Comparison of ENCODE assay signal across 35 mouse cellular contexts in genomic region chrX:9142669-9143068, GRCm38 (mm10). TPM values are rescaled to one million over a fixed set of nuclear protein-coding genes. Genes with fewer than 3 reads are reported as not detected.
DNase-seq lines count a peak whose midpoint lies in the region; ATAC-seq and TF ChIP-seq lines count a peak whose summit lies in the region.
"Had no signal": no experiment of that assay in that cellular context is flagged by ENCODE, and none has a peak within 500 bp of the region (broad histone marks: within the 10 kb centered on the region; RNA-seq: fewer than 3 reads in every experiment).

No protein-coding gene starts in this region.

- no peaks in the 10 kb centered on the region for H3K9me3 ChIP-seq in forebrain, embryonic 14.5 days (replicated peaks; ENCODE audit: control insufficient read depth, low read length)
- no peaks in the 10 kb centered on the region for H3K9me3 ChIP-seq in forebrain, embryonic 15.5 days
- H3K9me3 ChIP-seq in midbrain, postnatal 0 days (ENCODE audit: low read length): no peaks in the 10 kb centered on the region
- H3K9me3 ChIP-seq in midbrain, embryonic 10.5 days (replicated peaks): no peaks in the 10 kb centered on the region
- H3K9me3 ChIP-seq: embryonic facial prominence, embryonic 15.5 days; heart, embryonic 13.5 days; hindbrain, embryonic 13.5 days; liver, embryonic 13.5 days; midbrain, embryonic 13.5 days had no signal

- no peaks in the 10 kb centered on the region for H3K36me3 ChIP-seq in forebrain, embryonic 14.5 days (ENCODE audit: control insufficient read depth, insufficient read depth, low read length)
- no peaks in the 10 kb centered on the region for H3K36me3 ChIP-seq in forebrain, embryonic 15.5 days
- no peaks in the 10 kb centered on the region for H3K36me3 ChIP-seq in midbrain, postnatal 0 days (ENCODE audit: insufficient read depth, low read length)
- H3K36me3 ChIP-seq in midbrain, embryonic 10.5 days: no peaks in the 10 kb centered on the region
- H3K36me3 ChIP-seq: embryonic facial prominence, embryonic 15.5 days; heart, embryonic 13.5 days; hindbrain, embryonic 13.5 days; liver, embryonic 13.5 days; midbrain, embryonic 13.5 days had no signal

- no peak overlapping the region for H3K9ac ChIP-seq in forebrain, embryonic 14.5 days (ENCODE audit: low read length)
- H3K9ac ChIP-seq in forebrain, embryonic 15.5 days (replicated peaks): no peak overlapping the region
- H3K9ac ChIP-seq in midbrain, postnatal 0 days (replicated peaks; ENCODE audit: low read length, poor library complexity, severe bottlenecking): no peak overlapping the region
- H3K9ac ChIP-seq: embryonic facial prominence, embryonic 15.5 days; heart, embryonic 13.5 days; hindbrain, embryonic 13.5 days; liver, embryonic 13.5 days; midbrain, embryonic 13.5 days had no signal

- WGBS in forebrain, embryonic 14.5 days: 34% methylated on average over 2 of the region's 2 CpGs
- WGBS in forebrain, embryonic 15.5 days: 40% methylated on average over 2 of the region's 2 CpGs
- 31% methylated on average over 2 of the region's 2 CpGs for WGBS in midbrain, postnatal 0 days
- 45% methylated on average over 2 of the region's 2 CpGs for WGBS in midbrain, embryonic 10.5 days

- H3K4me2 ChIP-seq in forebrain, embryonic 14.5 days (ENCODE audit: low read length): no peak overlapping the region
- H3K4me2 ChIP-seq in forebrain, embryonic 15.5 days (replicated peaks): no peak overlapping the region
- no peak overlapping the region for H3K4me2 ChIP-seq in midbrain, postnatal 0 days (ENCODE audit: low read depth, low read length, poor library complexity, severe bottlenecking)
- H3K4me2 ChIP-seq: embryonic facial prominence, embryonic 15.5 days; heart, embryonic 13.5 days; hindbrain, embryonic 13.5 days; liver, embryonic 13.5 days; midbrain, embryonic 13.5 days had no signal

- ATAC-seq in forebrain, embryonic 14.5 days: no peak
- ATAC-seq in forebrain, embryonic 15.5 days (replicated peaks): no peak
- no peak for ATAC-seq in midbrain, postnatal 0 days (ENCODE audit: low FRiP score)
- ATAC-seq: midbrain, embryonic 13.5 days had no signal

- peak; percentile 3 for DNase-seq in forebrain, embryonic 14.5 days (ENCODE audit: low spot score)
- peak; percentile 8 for DNase-seq in midbrain, postnatal 0 days (ENCODE audit: low spot score)
- no peak for DNase-seq in midbrain, embryonic 10.5 days (ENCODE audit: low spot score)
- DNase-seq in ZHBTc4 (ENCODE audit: low read depth, low spot score) (peak; percentile 31), adipocyte (ENCODE audit: low spot score) (no peak)
- DNase-seq in left cerebral cortex, adult 8-10 months (ENCODE audit: low spot score in 2 of 2): no peak
- no peak for DNase-seq in heart, postnatal 25 days (ENCODE audit: low spot score)
- DNase-seq: cerebellum, adult 18-20 months; cerebellum, postnatal 36 days; gastrocnemius, postnatal 36 days; heart, adult 2 months; heart, postnatal 14 days; kidney, adult 2 months; layer of hippocampus, adult 9-11 months; liver, embryonic 13.5 days; lung, adult 2 months; lung, postnatal 14 days; right cerebral cortex, postnatal 14 days had no signal

- intact Hi-C loops in heart, postnatal 25 days (cut with DNase I): no loop called here

- no peak for TF ChIP-seq CTCF in midbrain, postnatal 0 days (IDR thresholded peaks at IDR 0.05)

- H3K4me1 ChIP-seq in forebrain, embryonic 14.5 days (ENCODE audit: control insufficient read depth, insufficient read depth, low read length): no peaks in the 10 kb centered on the region
- H3K4me1 ChIP-seq in forebrain, embryonic 15.5 days: no peaks in the 10 kb centered on the region
- no peaks in the 10 kb centered on the region for H3K4me1 ChIP-seq in midbrain, postnatal 0 days (ENCODE audit: insufficient read depth, low read length)
- no peaks in the 10 kb centered on the region for H3K4me1 ChIP-seq in midbrain, embryonic 10.5 days
- H3K4me1 ChIP-seq: embryonic facial prominence, embryonic 15.5 days; heart, embryonic 13.5 days; hindbrain, embryonic 13.5 days; liver, embryonic 13.5 days; midbrain, embryonic 13.5 days had no signal

- H3K27ac ChIP-seq in forebrain, embryonic 14.5 days (ENCODE audit: low read depth, low read length): no peak overlapping the region
- H3K27ac ChIP-seq in forebrain, embryonic 15.5 days (replicated peaks): no peak overlapping the region
- H3K27ac ChIP-seq in midbrain, postnatal 0 days (ENCODE audit: low read depth, low read length): no peak overlapping the region
- no peak overlapping the region for H3K27ac ChIP-seq in midbrain, embryonic 10.5 days (replicated peaks)
- H3K27ac ChIP-seq: embryonic facial prominence, embryonic 15.5 days; heart, adult 2 months; heart, embryonic 13.5 days; hindbrain, embryonic 13.5 days; liver, embryonic 13.5 days; midbrain, embryonic 13.5 days had no signal

- no peak overlapping the region for H3K4me3 ChIP-seq in forebrain, embryonic 14.5 days (ENCODE audit: low read depth, low read length)
- no peak overlapping the region for H3K4me3 ChIP-seq in forebrain, embryonic 15.5 days
- H3K4me3 ChIP-seq in midbrain, postnatal 0 days (ENCODE audit: low read depth, low read length): no peak overlapping the region
- no peak overlapping the region for H3K4me3 ChIP-seq in midbrain, embryonic 10.5 days
- H3K4me3 ChIP-seq: embryonic facial prominence, embryonic 15.5 days; heart, adult 2 months; heart, embryonic 13.5 days; hindbrain, embryonic 13.5 days; liver, embryonic 13.5 days; midbrain, embryonic 13.5 days; myocyte had no signal

- no peaks in the 10 kb centered on the region for H3K27me3 ChIP-seq in forebrain, embryonic 14.5 days (replicated peaks; ENCODE audit: control insufficient read depth, insufficient read depth, low read length)
- H3K27me3 ChIP-seq in forebrain, embryonic 15.5 days: no peaks in the 10 kb centered on the region
- no peaks in the 10 kb centered on the region for H3K27me3 ChIP-seq in midbrain, postnatal 0 days (ENCODE audit: insufficient read depth, low read length)
- no peaks in the 10 kb centered on the region for H3K27me3 ChIP-seq in midbrain, embryonic 10.5 days (ENCODE audit: low read depth, poor library complexity, severe bottlenecking)
- H3K27me3 ChIP-seq: embryonic facial prominence, embryonic 15.5 days; heart, embryonic 13.5 days; hindbrain, embryonic 13.5 days; liver, embryonic 13.5 days; midbrain, embryonic 13.5 days had no signal

RNA-seq across cellular contexts. Expression of gene 4930402K13Rik, which starts 38.3 kb away (rescaled TPM):
- not detected in 2 replicates for polyA plus RNA-seq in forebrain, embryonic 14.5 days (2014; fragmentation: Nextera tagmentation; extraction: Ambion mirVana)
- not detected in 2 replicates for polyA plus RNA-seq in forebrain, embryonic 15.5 days (2015; fragmentation: Nextera tagmentation; extraction: Ambion mirVana)
- not detected in 2 replicates for total RNA-seq in midbrain, postnatal 0 days (2014; rRNA removed)
- not detected in 2 replicates for polyA plus RNA-seq in midbrain, postnatal 0 days (2015; fragmentation: Nextera tagmentation; extraction: Ambion mirVana)
- not detected in 2 replicates for polyA plus RNA-seq in midbrain, embryonic 10.5 days (2016; fragmentation: Nextera tagmentation; extraction: Ambion mirVana)
- not detected for total RNA-seq in left cerebral cortex, adult 8-10 months (2022)
- total RNA-seq in heart, postnatal 25 days (2021): not detected
- total RNA-seq: adrenal gland, adult 18-20 months; adrenal gland, postnatal 4 days; gastrocnemius, adult 18-20 months; gastrocnemius, postnatal 36 days; heart, adult 2 months; heart, postnatal 14 days; left cerebral cortex, adult 18-20 months; left cerebral cortex, postnatal 36 days; megakaryocyte progenitor cell, adult 5-6 weeks had no signal
- polyA plus RNA-seq: embryonic facial prominence, embryonic 15.5 days; heart, adult 2 months; heart, embryonic 13.5 days; hindbrain, embryonic 13.5 days; intestine, embryonic 14.5 days; kidney, adult 2 months; limb, embryonic 14.5 days; liver, embryonic 13.5 days; lung, adult 2 months; midbrain, embryonic 13.5 days; myocyte; neural tube, embryonic 14.5 days; thymus, postnatal 0 days; urinary bladder, adult 2 months had no signal

RNA-seq across cellular contexts. Expression of gene Lancl3, which starts 57.0 kb away (rescaled TPM):
- 2.9 and 4.7 TPM in 2 replicates for polyA plus RNA-seq in forebrain, embryonic 14.5 days (2014; fragmentation: Nextera tagmentation; extraction: Ambion mirVana)
- polyA plus RNA-seq in forebrain, embryonic 15.5 days (2015; fragmentation: Nextera tagmentation; extraction: Ambion mirVana): 8.0 TPM in 2 replicates
- total RNA-seq in midbrain, postnatal 0 days (2014; rRNA removed): 8.6 and 10.9 TPM in 2 replicates
- polyA plus RNA-seq in midbrain, postnatal 0 days (2015; fragmentation: Nextera tagmentation; extraction: Ambion mirVana): 2.6 and 3.0 TPM in 2 replicates
- polyA plus RNA-seq in midbrain, embryonic 10.5 days (2016; fragmentation: Nextera tagmentation; extraction: Ambion mirVana): 0.35 and 0.50 TPM in 2 replicates
- total RNA-seq in left cerebral cortex, adult 8-10 months (2022): 1 to 10 TPM; 5.5 to 7.1 (median 6.4) TPM
- total RNA-seq in heart, postnatal 25 days (2021): 1 to 10 TPM; 3.9 to 4.0 TPM

Comparison
In these comparisons a context has a peak if more than half of its experiments do, and no peak if none do; other contexts are left out.
1. DNase-seq: peak in forebrain, embryonic 14.5 days (single experiment), midbrain, postnatal 0 days (single experiment) and ZHBTc4 (single experiment); none in midbrain, embryonic 10.5 days (single experiment), adipocyte (single experiment), left cerebral cortex, adult 8-10 months (0 of 2) and heart, postnatal 25 days (single experiment).